Mouse (Mus musculus) midbrain, embryonic 15.5 days (tissue): ENCODE data around the gene Jaml. TPM values are rescaled to one million over a fixed set of nuclear protein-coding genes. Genes with fewer than 3 reads are reported as not detected.

Experiments
- ATAC-seq: fragments of 200-750 bp; cut with Nextera tagmentation; replicated peaks from 2 replicates; pipeline ENCODE4 v1.8.0; 2017; ENCODE audit warnings: moderate TSS enrichment
- H3K27ac ChIP-seq: fragments of 300-500 bp; sonication (generic); 2 replicates; pipeline ENCODE4 v1.5.1; 2015; ENCODE audit warnings: mild to moderate bottlenecking, inconsistent platforms
- H3K27me3 ChIP-seq: fragments of 300-500 bp; sonication (generic); replicated peaks from 2 replicates; pipeline ENCODE4 v1.6.1; 2015; ENCODE audit warnings: inconsistent platforms
- H3K36me3 ChIP-seq: fragments of 300-500 bp; sonication (generic); replicated peaks from 2 replicates; pipeline ENCODE4 v1.6.1; 2015; ENCODE audit warnings: inconsistent platforms
- H3K4me1 ChIP-seq: fragments of 300-500 bp; sonication (generic); 2 replicates; pipeline ENCODE4 v1.6.1; 2015; ENCODE audit warnings: inconsistent platforms
- H3K4me2 ChIP-seq: fragments of 300-500 bp; sonication (generic); 2 replicates; pipeline ENCODE4 v1.6.1; 2015; ENCODE audit warnings: inconsistent platforms, mild to moderate bottlenecking, moderate library complexity
- H3K4me3 ChIP-seq: fragments of 300-500 bp; sonication (generic); 2 replicates; pipeline ENCODE4 v1.5.1; 2015; ENCODE audit warnings: mild to moderate bottlenecking, inconsistent platforms
- H3K9ac ChIP-seq: fragments of 300-500 bp; sonication (generic); 2 replicates; pipeline ENCODE4 v1.6.1; 2015; ENCODE audit warnings: mild to moderate bottlenecking, inconsistent platforms
- H3K9me3 ChIP-seq: fragments of 300-500 bp; sonication (generic); 2 replicates; pipeline ENCODE4 v1.6.1; 2016; ENCODE audit warnings: inconsistent platforms
- WGBS: fragments of 180-500 bp; shearing (Covaris S2); methylation state at CpG from one replicate; pipeline ENCODE4 v1.1.7; 2015; ENCODE audit warnings: mixed read lengths; 5-methylcytosine and 5-hydroxymethylcytosine counted together
- polyA plus RNA-seq: library from polyadenylated mRNA; unstranded; fragments of >200 nt; fragmentation: Nextera tagmentation; extraction: Ambion mirVana; gene quantifications from 2 replicates; pipeline ENCODE4 v1.2.1, GENCODE M21; 2015

Jaml gene
- polyA plus RNA-seq, 1 experiment from 2014 or later: 0.26 TPM

DNA sequence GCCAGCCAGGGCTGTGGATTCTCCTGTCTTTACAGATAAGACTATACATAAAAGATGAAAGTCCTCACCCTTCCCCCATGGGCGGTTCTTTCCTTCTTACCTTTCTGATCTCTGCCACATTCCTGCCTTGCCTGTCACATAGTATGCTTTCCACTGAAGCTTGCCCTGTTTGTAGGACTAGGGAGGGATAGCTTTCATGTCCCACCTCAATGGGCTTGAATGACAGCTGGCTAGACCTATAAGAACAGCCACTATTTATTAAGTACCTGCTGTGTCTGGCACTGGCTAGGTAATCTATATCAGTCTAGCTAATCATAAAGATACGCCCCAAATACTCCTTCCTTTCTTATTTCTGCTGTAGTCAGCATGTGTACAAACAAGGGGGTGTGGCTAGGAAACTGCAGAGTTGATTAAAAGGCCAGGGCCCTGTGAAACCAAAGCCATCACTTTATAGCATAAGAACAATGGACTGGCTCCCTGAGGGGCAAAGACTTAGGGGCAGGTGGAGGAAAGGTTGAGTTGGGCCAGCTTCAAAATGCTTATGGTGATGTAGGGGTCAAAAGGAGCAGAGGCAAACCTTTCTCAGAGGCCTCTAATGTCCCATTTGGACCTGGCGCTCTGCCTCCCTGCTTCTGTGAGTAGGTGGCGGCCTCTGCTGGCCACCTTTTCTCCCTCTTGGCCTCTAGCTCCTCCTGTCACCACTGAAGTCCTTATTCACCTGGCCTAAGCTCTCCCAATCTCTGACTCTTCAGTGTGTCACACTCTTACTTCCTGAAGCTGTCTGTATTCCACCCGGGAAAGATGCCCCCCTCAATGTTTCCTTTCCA is 54.7 kb downstream of the Jaml start:
- H3K4me3 ChIP-seq: no peak overlapping the region
- WGBS: 25% methylated on average over 5 of the region's 5 CpGs
- no peak overlapping the region for H3K4me2 ChIP-seq
- no peaks in the 10 kb centered on the region for H3K36me3 ChIP-seq
- no peak overlapping the region for H3K27ac ChIP-seq
- H3K4me1 ChIP-seq: peaks cover 9% of the 10 kb centered on the region
- peaks cover 46% of the 10 kb centered on the region for H3K27me3 ChIP-seq
- H3K9ac ChIP-seq: no peak overlapping the region
- H3K9me3 ChIP-seq: no peaks in the 10 kb centered on the region
- ATAC-seq: 0 out of 2 replicates have a peak, but pooled peaks have one; percentile 48

DNA sequence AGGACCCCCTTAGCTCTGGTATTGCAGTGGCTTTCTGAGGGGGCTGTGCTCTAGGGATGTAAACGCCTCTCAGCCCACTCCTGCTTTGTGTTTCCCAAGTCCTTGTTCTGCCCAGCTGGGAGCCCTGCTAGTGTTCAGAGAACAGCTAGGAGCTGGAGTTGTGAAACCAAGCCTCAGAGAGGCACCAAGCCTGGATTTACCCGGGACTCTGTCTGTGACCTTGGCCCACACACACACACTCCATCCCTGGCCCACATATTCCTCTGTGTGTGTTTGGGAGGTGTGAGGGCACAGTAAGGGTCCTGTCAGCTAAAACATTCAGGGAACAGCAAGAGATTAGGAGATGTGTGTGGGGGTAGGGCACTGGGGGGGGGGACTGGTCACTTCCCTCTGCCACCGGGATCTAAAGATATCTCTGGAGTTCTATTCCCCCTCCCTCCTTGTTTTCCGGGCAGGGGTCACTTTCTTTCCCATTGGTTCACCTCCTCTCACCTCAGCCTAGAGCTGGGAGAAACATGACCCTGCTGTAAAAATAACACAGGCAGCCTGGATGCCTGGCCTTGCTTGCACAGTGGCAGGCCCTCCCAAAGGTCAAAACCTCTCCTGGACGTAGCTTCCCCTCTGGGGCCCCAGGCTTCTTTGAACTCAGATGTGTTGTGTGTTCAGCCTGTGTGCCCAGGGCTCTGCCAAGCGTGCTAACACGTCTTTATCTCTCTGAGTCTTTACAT is 57.6 kb downstream of the Jaml start:
- Histone ChIP-seq H3K4me3 (no peak overlapping the region), H3K27ac (no peak overlapping the region), H3K9ac (no peak overlapping the region), H3K4me2 (no peak overlapping the region), H3K9me3 (no peaks in the 10 kb centered on the region), H3K27me3 (peaks cover 73% of the 10 kb centered on the region), H3K4me1 (peaks cover 16% of the 10 kb centered on the region), H3K36me3 (no peaks in the 10 kb centered on the region)
- 13% methylated on average over 7 of the region's 7 CpGs for whole genome bisulfite sequencing
- no peak for ATAC-seq

DNA sequence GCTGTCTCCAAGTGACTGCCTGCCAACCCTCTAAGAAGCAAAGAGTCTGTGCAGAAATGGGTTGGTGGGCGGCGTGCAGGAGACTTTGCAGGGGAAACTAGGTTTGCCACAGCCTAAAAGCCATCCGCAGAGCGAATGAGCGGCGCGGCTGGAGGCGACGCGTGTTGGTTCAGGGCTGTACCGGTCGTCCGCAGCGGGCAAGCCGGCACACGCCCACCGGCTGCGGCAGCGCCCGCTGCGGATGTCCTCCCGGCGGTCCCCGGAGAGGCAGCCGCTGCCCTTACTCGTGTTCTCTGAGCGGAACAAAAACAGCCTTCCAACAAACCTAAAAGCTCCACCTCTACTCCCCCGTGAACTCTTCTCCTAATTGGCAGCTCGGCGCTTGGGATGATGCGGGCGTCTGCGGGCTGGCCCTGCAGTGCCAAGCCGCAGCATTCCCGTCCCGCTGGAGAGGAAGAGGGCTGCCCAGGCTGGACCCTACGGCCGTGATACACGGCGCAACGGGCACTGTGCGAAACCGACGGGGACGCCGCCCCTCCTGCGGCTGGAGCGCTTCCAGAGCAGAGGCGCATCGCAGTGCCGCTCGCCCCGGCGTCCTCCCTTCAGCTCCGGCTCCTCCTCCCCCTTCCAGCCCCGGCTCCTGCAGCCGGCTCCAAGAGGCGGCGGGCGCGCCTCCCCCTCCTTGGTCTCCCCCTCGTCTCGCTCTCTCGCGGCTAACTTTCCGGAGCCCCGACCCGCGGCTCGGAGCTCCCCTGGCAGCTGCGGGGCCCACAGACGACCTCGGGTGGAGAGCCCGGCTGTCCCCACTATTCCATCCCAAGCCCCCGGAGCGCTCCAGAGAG is 59.4 kb downstream of the Jaml start, which contains the start of gene Scn4b:
Gene Scn4b (plus strand): TSS at position 205 of the 842 bp plus-strand sequence.
- Histone ChIP-seq H3K4me1 (peaks cover 16% of the 10 kb centered on the region), H3K4me2 (peak within 1 kb of the TSS; percentile 75), H3K9me3 (no peaks in the 10 kb centered on the region), H3K36me3 (no peaks in the 10 kb centered on the region), H3K27ac (no peak within 1 kb of the TSS), H3K9ac (peak within 1 kb of the TSS; percentile 7; the same call in 1 of the 2 replicates), H3K27me3 (peaks cover 87% of the 10 kb centered on the region), H3K4me3 (peak within 1 kb of the TSS; percentile 42)
- under 1% methylated on average over 75 of the region's 76 CpGs for WGBS
- peak; percentile 50; the same call in 1 of the 2 replicates for ATAC-seq

DNA sequence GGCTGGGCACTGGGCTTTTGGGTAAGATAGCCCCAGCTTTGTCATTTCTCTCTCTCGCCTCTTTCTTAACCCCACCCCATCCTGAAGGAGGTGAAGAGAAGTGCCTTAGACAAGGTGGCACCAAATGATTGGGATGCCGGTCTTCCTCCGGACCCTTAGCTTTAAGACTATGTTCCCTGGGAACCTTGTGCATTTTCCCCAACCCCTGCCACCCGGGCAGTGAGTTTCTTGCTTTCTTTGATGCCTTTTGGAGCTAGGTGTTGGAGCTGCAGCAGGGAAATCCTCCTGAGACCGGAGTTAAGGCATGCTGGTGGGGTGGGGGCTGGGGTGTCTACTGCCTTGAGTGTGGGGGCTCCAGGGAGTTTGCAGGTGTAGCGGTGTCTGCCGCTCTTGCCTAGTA is 60.1 kb downstream of the Jaml start:
- no peak overlapping the region for H3K27ac ChIP-seq
- H3K4me2 ChIP-seq: peak overlapping the region; percentile 75
- peak overlapping the region; percentile 7; the same call in 1 of the 2 replicates for H3K9ac ChIP-seq
- H3K36me3 ChIP-seq: no peaks in the 10 kb centered on the region
- peaks cover 92% of the 10 kb centered on the region for H3K27me3 ChIP-seq
- WGBS: 5% methylated on average over 7 of the region's 7 CpGs
- peaks cover 16% of the 10 kb centered on the region for H3K4me1 ChIP-seq
- no peak for ATAC-seq
- H3K4me3 ChIP-seq: peak overlapping the region; percentile 42
- H3K9me3 ChIP-seq: no peaks in the 10 kb centered on the region

DNA sequence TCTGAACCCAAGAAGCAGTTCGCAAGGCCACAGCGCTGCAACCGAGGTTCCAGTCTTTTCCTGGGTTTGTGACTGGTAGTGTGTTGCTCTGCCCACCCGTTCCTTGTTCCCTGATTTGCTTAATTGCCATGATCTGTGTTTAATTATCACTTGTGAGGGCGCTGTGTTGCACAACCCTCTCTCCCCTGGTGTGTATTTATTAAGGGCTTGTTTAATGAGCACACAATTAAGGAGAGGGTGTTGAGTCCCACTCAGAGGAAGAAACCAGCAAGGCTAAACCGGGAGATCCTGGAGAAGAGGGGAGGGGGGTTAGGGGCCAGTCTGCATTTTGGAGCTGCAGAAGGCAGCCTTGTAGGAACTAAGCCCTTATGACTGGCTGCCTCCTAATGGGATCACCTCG is 62.0 kb downstream of the Jaml start:
- Histone ChIP-seq H3K9me3 (no peaks in the 10 kb centered on the region), H3K4me1 (peaks cover 23% of the 10 kb centered on the region), H3K27me3 (peaks cover 92% of the 10 kb centered on the region), H3K9ac (no peak overlapping the region), H3K4me3 (no peak overlapping the region), H3K36me3 (no peaks in the 10 kb centered on the region), H3K4me2 (no peak overlapping the region), H3K27ac (no peak overlapping the region)
- no peak for ATAC-seq
- WGBS: 55% methylated on average over 7 of the region's 7 CpGs

DNA sequence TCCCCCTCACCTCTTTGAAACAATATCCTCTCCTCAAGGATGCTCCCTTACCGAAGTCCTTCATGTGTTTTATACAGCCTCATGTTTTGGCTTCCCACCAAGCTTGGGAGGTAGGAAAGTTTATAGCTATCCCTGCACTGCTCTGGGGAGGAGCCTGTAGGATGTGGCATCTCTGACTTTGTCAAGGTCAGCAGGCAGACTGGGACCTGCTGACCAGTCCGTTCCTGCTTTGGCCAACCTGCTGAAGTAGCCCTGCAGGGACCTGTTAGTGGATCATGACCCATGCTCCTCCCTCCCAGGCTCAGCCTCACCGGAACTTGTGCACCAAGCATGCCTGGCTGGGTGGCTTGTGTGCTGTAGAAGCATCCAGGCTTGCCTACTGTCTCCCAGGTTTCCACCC is 63.7 kb downstream of the Jaml start:
- ATAC-seq: no peak
- H3K4me1 ChIP-seq: peaks cover 25% of the 10 kb centered on the region
- H3K4me3 ChIP-seq: no peak overlapping the region
- H3K9me3 ChIP-seq: no peaks in the 10 kb centered on the region
- H3K9ac ChIP-seq: no peak overlapping the region
- H3K4me2 ChIP-seq: no peak overlapping the region
- H3K27me3 ChIP-seq: peaks cover 81% of the 10 kb centered on the region
- WGBS: 65% methylated on average over 3 of the region's 3 CpGs
- no peak overlapping the region for H3K27ac ChIP-seq
- H3K36me3 ChIP-seq: no peaks in the 10 kb centered on the region

DNA sequence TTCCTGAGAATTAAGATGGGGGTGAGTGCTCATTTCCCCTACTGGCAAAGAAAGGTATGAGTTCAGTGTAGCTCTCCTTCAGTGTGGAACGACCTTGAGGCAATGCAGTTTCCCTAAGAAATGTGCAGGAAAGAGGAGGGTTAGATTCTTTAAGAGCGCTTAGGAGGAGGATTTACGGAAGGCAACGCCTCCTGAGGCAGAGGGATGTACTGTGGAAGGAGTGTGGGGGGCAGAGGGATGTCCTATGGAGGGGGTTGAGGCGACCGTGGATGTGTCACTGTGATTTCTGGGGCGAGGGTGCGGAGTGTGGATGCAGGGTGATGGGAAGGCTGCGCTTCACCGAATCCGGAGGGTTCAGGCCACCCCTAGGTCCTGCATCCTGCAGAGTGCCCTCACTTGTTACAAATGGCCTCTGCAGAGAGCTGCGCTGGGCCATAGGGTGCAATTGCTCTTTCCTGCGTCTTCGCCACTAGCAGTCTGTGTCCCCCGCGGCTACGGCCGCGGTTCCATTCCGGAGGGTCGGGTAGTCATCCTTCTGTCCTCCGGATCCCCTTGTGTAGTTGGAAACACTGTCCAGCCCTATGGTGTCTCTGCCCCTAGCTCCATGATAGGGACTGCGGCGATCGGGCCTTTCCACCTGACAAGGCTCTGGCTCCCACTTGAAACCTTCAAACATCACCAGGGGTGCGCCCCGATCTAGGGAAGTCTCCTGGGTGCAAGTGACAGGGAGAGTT is 66.7 kb downstream of the Jaml start:
- H3K36me3 ChIP-seq: no peaks in the 10 kb centered on the region
- peak overlapping the region; percentile 81 for H3K4me2 ChIP-seq
- WGBS: 2% methylated on average over 27 of the region's 27 CpGs
- ATAC-seq: peak; percentile 42
- H3K4me1 ChIP-seq: peaks cover 9% of the 10 kb centered on the region
- H3K27ac ChIP-seq: no peak overlapping the region
- no peaks in the 10 kb centered on the region for H3K9me3 ChIP-seq
- peak overlapping the region; percentile 38 for H3K4me3 ChIP-seq
- peaks cover 58% of the 10 kb centered on the region for H3K27me3 ChIP-seq
- peak overlapping the region; percentile 34 for H3K9ac ChIP-seq

DNA sequence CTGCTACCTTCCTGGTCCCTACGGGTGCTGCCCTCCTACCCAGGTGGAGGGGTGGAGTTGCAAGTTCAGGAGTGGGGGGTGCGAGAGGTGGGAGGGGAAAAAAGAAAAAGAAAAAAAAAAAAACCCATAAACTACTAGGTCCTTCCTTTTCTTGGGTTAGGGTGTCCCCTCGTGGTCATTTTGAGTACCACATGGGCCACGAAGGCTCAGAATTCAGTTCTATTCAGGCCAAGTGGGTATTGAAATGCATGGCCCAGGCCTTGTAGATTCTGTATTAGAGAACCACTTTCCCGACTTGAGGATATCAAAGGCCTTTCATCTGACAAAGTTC is 67.2 kb downstream of the Jaml start:
- Histone ChIP-seq H3K4me2 (peak overlapping the region; percentile 81), H3K4me3 (peak overlapping the region; percentile 38), H3K27ac (no peak overlapping the region), H3K27me3 (peaks cover 55% of the 10 kb centered on the region), H3K4me1 (peaks cover 9% of the 10 kb centered on the region), H3K9ac (peak overlapping the region; percentile 34), H3K9me3 (no peaks in the 10 kb centered on the region), H3K36me3 (no peaks in the 10 kb centered on the region)
- ATAC-seq: 0 out of 2 replicates have a peak, but pooled peaks have one; percentile 20
- 0% methylated on average over 5 of the region's 5 CpGs for WGBS

DNA sequence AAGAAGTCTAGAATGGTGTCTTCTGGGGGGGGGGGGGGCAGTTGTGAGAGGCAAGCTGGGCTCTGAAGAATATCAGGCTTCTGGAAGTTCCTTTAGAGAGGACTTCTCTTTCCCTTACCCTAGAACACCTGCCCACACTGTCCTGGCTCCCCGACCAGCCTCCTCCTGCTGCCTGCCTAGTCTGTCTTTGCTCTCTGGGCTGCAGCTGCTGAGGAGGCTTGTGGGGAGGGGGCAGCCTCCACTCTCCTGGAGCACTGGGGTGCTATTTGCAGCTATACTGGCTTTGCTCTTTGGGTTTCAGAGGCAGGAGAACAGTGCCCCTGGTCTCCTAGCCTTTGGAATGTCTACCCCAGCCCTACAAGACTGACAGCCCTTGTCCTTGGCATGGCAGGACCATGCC is 72.0 kb downstream of the Jaml start:
- Histone ChIP-seq H3K27me3 (peaks cover 13% of the 10 kb centered on the region), H3K4me1 (peaks cover 2% of the 10 kb centered on the region), H3K36me3 (no peaks in the 10 kb centered on the region), H3K9me3 (no peaks in the 10 kb centered on the region), H3K4me3 (no peak overlapping the region), H3K4me2 (no peak overlapping the region), H3K27ac (no peak overlapping the region), H3K9ac (no peak overlapping the region)
- 82% methylated on average over 1 of the region's 1 CpGs for whole genome bisulfite sequencing
- no peak for ATAC-seq

DNA sequence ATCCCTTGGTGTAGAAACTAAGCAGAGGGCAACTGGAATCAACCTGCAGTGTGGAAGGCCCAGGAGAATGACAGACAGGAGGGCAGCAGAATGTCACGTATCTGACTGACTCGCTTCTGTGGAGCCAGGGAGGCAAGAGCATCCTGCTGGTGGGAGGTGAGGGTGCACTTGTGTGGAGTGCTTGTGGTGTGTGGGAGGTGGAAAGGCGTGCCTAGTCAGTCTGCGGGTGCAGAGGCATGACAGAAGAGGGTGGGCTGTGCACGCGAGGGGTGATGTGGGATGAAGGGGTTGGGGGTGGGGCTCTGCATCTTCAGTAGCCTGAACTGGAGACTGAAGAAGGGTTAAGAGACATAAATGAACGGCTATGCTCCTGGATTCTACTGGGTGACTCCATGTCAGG is 74.4 kb downstream of the Jaml start:
- Histone ChIP-seq H3K9ac (no peak overlapping the region), H3K4me1 (no peaks in the 10 kb centered on the region), H3K27me3 (peaks cover 7% of the 10 kb centered on the region; the same call in 1 of the 2 replicates), H3K27ac (no peak overlapping the region), H3K4me2 (no peak overlapping the region), H3K4me3 (no peak overlapping the region), H3K9me3 (no peaks in the 10 kb centered on the region), H3K36me3 (no peaks in the 10 kb centered on the region)
- no peak for ATAC-seq
- WGBS: 78% methylated on average over 7 of the region's 7 CpGs
